ENCODE assay signal across 27 mouse cellular contexts in genomic region chr10:90993869-90994268, GRCm38 (mm10).
A peak's percentile ranks its signal among the peaks of the same experiment; 100 is the strongest.
DNase-seq lines count a peak whose midpoint lies in the region; ATAC-seq lines count a peak whose summit lies in the region.
"Had no signal": no experiment of that assay in that cellular context is flagged by ENCODE, and none has a peak within 500 bp of the region (broad histone marks: within the 10 kb centered on the region; RNA-seq: fewer than 3 reads in every experiment).

No protein-coding gene starts in this region.

- H3K36me3 ChIP-seq in forebrain, embryonic 13.5 days (ENCODE audit: poor library complexity, severe bottlenecking): peaks cover 42% of the 10 kb centered on the region
- H3K36me3 ChIP-seq in forebrain, embryonic 10.5 days (replicated peaks): peaks cover 53% of the 10 kb centered on the region
- H3K36me3 ChIP-seq in forebrain, embryonic 16.5 days (ENCODE audit: control insufficient read depth, insufficient read depth): peaks cover 16% of the 10 kb centered on the region
- peaks cover 28% of the 10 kb centered on the region for H3K36me3 ChIP-seq in midbrain, embryonic 14.5 days (ENCODE audit: control insufficient read depth, insufficient read depth, low read length)

- no peaks in the 10 kb centered on the region for H3K27me3 ChIP-seq in forebrain, embryonic 13.5 days
- no peaks in the 10 kb centered on the region for H3K27me3 ChIP-seq in forebrain, embryonic 10.5 days (ENCODE audit: poor library complexity, severe bottlenecking)
- no peaks in the 10 kb centered on the region for H3K27me3 ChIP-seq in forebrain, embryonic 16.5 days (replicated peaks; ENCODE audit: control insufficient read depth, insufficient read depth, low read length)
- H3K27me3 ChIP-seq in midbrain, embryonic 14.5 days (ENCODE audit: control insufficient read depth, insufficient read depth, low read length): no peaks in the 10 kb centered on the region
- H3K27me3 ChIP-seq: CH12.LX; heart, embryonic 12.5 days; heart, embryonic 15.5 days; hindbrain, embryonic 13.5 days; intestine, embryonic 15.5 days; Patski had no signal

- H3K27ac ChIP-seq in forebrain, embryonic 13.5 days: 0 out of 2 replicates have a peak overlapping the region, but pooled peaks have one; percentile 5
- no peak overlapping the region for H3K27ac ChIP-seq in forebrain, embryonic 10.5 days
- no peak overlapping the region for H3K27ac ChIP-seq in forebrain, embryonic 16.5 days (ENCODE audit: low read length)
- no peak overlapping the region for H3K27ac ChIP-seq in midbrain, embryonic 14.5 days (replicated peaks; ENCODE audit: low read depth, low read length)
- H3K27ac ChIP-seq: heart, embryonic 15.5 days; hindbrain, embryonic 10.5 days; hindbrain, embryonic 13.5 days; intestine, embryonic 15.5 days had no signal

- no peak overlapping the region for H3K4me2 ChIP-seq in forebrain, embryonic 13.5 days
- no peak overlapping the region for H3K4me2 ChIP-seq in forebrain, embryonic 16.5 days (ENCODE audit: low read length)
- no peak overlapping the region for H3K4me2 ChIP-seq in midbrain, embryonic 14.5 days (ENCODE audit: low read length)
- H3K4me2 ChIP-seq: heart, embryonic 12.5 days; heart, embryonic 15.5 days; hindbrain, embryonic 13.5 days; intestine, embryonic 15.5 days had no signal

- H3K4me3 ChIP-seq in forebrain, embryonic 13.5 days: no peak overlapping the region
- H3K4me3 ChIP-seq in forebrain, embryonic 10.5 days: no peak overlapping the region
- no peak overlapping the region for H3K4me3 ChIP-seq in forebrain, embryonic 16.5 days (replicated peaks; ENCODE audit: low read length)
- H3K4me3 ChIP-seq in midbrain, embryonic 14.5 days (replicated peaks; ENCODE audit: low read depth, low read length): no peak overlapping the region
- H3K4me3 ChIP-seq: heart, embryonic 12.5 days; heart, embryonic 15.5 days; hindbrain, embryonic 10.5 days; hindbrain, embryonic 13.5 days; intestine, embryonic 15.5 days had no signal

- 50% methylated on average over 5 of the region's 5 CpGs for WGBS in forebrain, embryonic 13.5 days
- WGBS in forebrain, embryonic 10.5 days: 89% methylated on average over 5 of the region's 5 CpGs
- 22% methylated on average over 5 of the region's 5 CpGs for WGBS in forebrain, embryonic 16.5 days
- WGBS in midbrain, embryonic 14.5 days: 90% methylated on average over 5 of the region's 5 CpGs

- ATAC-seq in forebrain, embryonic 13.5 days: peak; percentile 51; the same call in 1 of the 2 replicates
- 0 out of 2 replicates have a peak, but pooled peaks have one; percentile 57 for ATAC-seq in forebrain, embryonic 16.5 days
- no peak for ATAC-seq in midbrain, embryonic 14.5 days (ENCODE audit: low FRiP score, low TSS enrichment)
- ATAC-seq: hindbrain, embryonic 16.5 days; intestine, embryonic 15.5 days; Patski had no signal

- H3K9ac ChIP-seq in forebrain, embryonic 13.5 days: no peak overlapping the region
- no peak overlapping the region for H3K9ac ChIP-seq in forebrain, embryonic 16.5 days (replicated peaks; ENCODE audit: low read depth, low read length)
- H3K9ac ChIP-seq in midbrain, embryonic 14.5 days (replicated peaks; ENCODE audit: low read length): no peak overlapping the region
- H3K9ac ChIP-seq: heart, embryonic 12.5 days; heart, embryonic 15.5 days; hindbrain, embryonic 13.5 days; intestine, embryonic 15.5 days had no signal

- H3K9me3 ChIP-seq in forebrain, embryonic 13.5 days (replicated peaks): no peaks in the 10 kb centered on the region
- no peaks in the 10 kb centered on the region for H3K9me3 ChIP-seq in forebrain, embryonic 10.5 days
- no peaks in the 10 kb centered on the region for H3K9me3 ChIP-seq in forebrain, embryonic 16.5 days (ENCODE audit: control insufficient read depth, low read length)
- H3K9me3 ChIP-seq in midbrain, embryonic 14.5 days (ENCODE audit: control insufficient read depth, low read length): no peaks in the 10 kb centered on the region
- H3K9me3 ChIP-seq: G1E; heart, embryonic 12.5 days; heart, embryonic 15.5 days; hindbrain, embryonic 10.5 days; hindbrain, embryonic 13.5 days; intestine, embryonic 15.5 days had no signal

- H3K4me1 ChIP-seq in forebrain, embryonic 13.5 days: peaks cover 9% of the 10 kb centered on the region; the same call in 1 of the 2 replicates
- H3K4me1 ChIP-seq in forebrain, embryonic 10.5 days: no peaks in the 10 kb centered on the region
- H3K4me1 ChIP-seq in forebrain, embryonic 16.5 days (replicated peaks; ENCODE audit: control insufficient read depth, insufficient read depth, low read length): peaks cover 3% of the 10 kb centered on the region
- H3K4me1 ChIP-seq in midbrain, embryonic 14.5 days (ENCODE audit: control insufficient read depth, insufficient read depth, low read length): no peaks in the 10 kb centered on the region
- H3K4me1 ChIP-seq: heart, embryonic 12.5 days; heart, embryonic 15.5 days; hindbrain, embryonic 10.5 days; intestine, embryonic 15.5 days had no signal

- DNase-seq in forebrain, embryonic 10.5 days (ENCODE audit: extremely low spot score, low spot score): no peak
- peak; percentile 48 for DNase-seq in retina, postnatal 1 day
- no peak for DNase-seq in midbrain, embryonic 14.5 days
- no peak for DNase-seq in ovary, postnatal 36 days (ENCODE audit: low spot score)
- DNase-seq: adrenal gland, postnatal 10 days; B cell, adult 2 months; cerebellum, adult 11-12 months; cerebellum, adult 8-10 months; cerebellum, postnatal 10 days; cerebellum, postnatal 36 days; embryo, embryonic 11 days; gastrocnemius, postnatal 25 days; heart, adult 18-20 months; heart, postnatal 10 days; heart, postnatal 36 days; kidney, adult 18-20 months had no signal
